Mouse (Mus musculus) hindbrain, embryonic 12.5 days (tissue): ENCODE data around the gene Fcgbp. TPM values are rescaled to one million over a fixed set of nuclear protein-coding genes. Genes with fewer than 3 reads are reported as not detected.
"Not testable (repeated sequence)": the region's sequence is repeated elsewhere in the genome, so short reads cannot be mapped to it uniquely, and the experiment has no call there.

ENCODE experiments used
- ATAC-seq: fragments of 200-750 bp; cut with Nextera tagmentation; 2 replicates; pipeline ENCODE4 v1.8.0; 2017; ENCODE audit warnings: moderate TSS enrichment; ENCODE audit not compliant: low FRiP score
- H3K27ac ChIP-seq: fragments of 300-500 bp; sonication (generic); 2 replicates; pipeline ENCODE4 v1.5.1; 2016; ENCODE audit warnings: mild to moderate bottlenecking
- H3K27me3 ChIP-seq: fragments of 300-500 bp; sonication (generic); 2 replicates; pipeline ENCODE4 v1.6.1; 2016; ENCODE audit warnings: mild to moderate bottlenecking
- H3K36me3 ChIP-seq: fragments of 300-500 bp; sonication (generic); 2 replicates; pipeline ENCODE4 v1.6.1; 2016; ENCODE audit warnings: mild to moderate bottlenecking
- H3K4me1 ChIP-seq: fragments of 300-500 bp; sonication (generic); 2 replicates; pipeline ENCODE4 v1.6.1; 2016
- H3K4me2 ChIP-seq: fragments of 300-500 bp; sonication (generic); replicated peaks from 2 replicates; pipeline ENCODE4 v1.6.1; 2016; ENCODE audit warnings: mild to moderate bottlenecking
- H3K4me3 ChIP-seq: fragments of 300-500 bp; sonication (generic); 2 replicates; pipeline ENCODE4 v1.5.1; 2016; ENCODE audit warnings: mild to moderate bottlenecking
- H3K9ac ChIP-seq: fragments of 300-500 bp; sonication (generic); 2 replicates; pipeline ENCODE4 v1.6.1; 2016; ENCODE audit warnings: mild to moderate bottlenecking, moderate library complexity
- H3K9me3 ChIP-seq: fragments of 300-500 bp; sonication (generic); replicated peaks from 2 replicates; pipeline ENCODE4 v1.6.1; 2016; ENCODE audit warnings: mild to moderate bottlenecking
- WGBS: fragments of 180-500 bp; shearing (Covaris S2); methylation state at CpG from one replicate; pipeline ENCODE4 v1.1.7; 2016; 5-methylcytosine and 5-hydroxymethylcytosine counted together
- polyA plus RNA-seq: library from polyadenylated mRNA; unstranded; fragments of >200 nt; fragmentation: Nextera tagmentation; extraction: Ambion mirVana; gene quantifications from 2 replicates; pipeline ENCODE4 v1.2.1, GENCODE M21; 2016

Fcgbp gene
- polyA plus RNA-seq, 1 experiment from 2014 or later: 0.31 TPM

GRCm38 (mm10) chr7:28099101-28099500 is 28.1 kb downstream of the Fcgbp start:
- H3K27ac ChIP-seq: no peak overlapping the region
- peaks cover 9% of the 10 kb centered on the region for H3K9me3 ChIP-seq
- no peak overlapping the region for H3K9ac ChIP-seq
- ATAC-seq: no peak
- no peak overlapping the region for H3K4me2 ChIP-seq
- H3K27me3 ChIP-seq: peaks cover 11% of the 10 kb centered on the region; the same call in 1 of the 2 replicates
- no peak overlapping the region for H3K4me3 ChIP-seq
- no peaks in the 10 kb centered on the region for H3K4me1 ChIP-seq
- WGBS: 94% methylated on average over 16 of the region's 16 CpGs
- H3K36me3 ChIP-seq: no peaks in the 10 kb centered on the region

GRCm38 (mm10) chr7:28100596-28101590 is 29.9 kb downstream of the Fcgbp start:
- H3K9ac ChIP-seq: no peak overlapping the region
- peaks cover 4% of the 10 kb centered on the region; the same call in 1 of the 2 replicates for H3K4me1 ChIP-seq
- H3K27me3 ChIP-seq: peaks cover 13% of the 10 kb centered on the region
- no peak for ATAC-seq
- H3K36me3 ChIP-seq: no peaks in the 10 kb centered on the region
- H3K4me2 ChIP-seq: no peak overlapping the region
- H3K9me3 ChIP-seq: peaks cover 9% of the 10 kb centered on the region
- 66% methylated on average over 17 of the region's 17 CpGs for WGBS
- H3K27ac ChIP-seq: no peak overlapping the region
- no peak overlapping the region for H3K4me3 ChIP-seq

GRCm38 (mm10) chr7:28102936-28103335 is 31.9 kb downstream of the Fcgbp start:
- not testable (repeated sequence) for ATAC-seq, H3K9me3 ChIP-seq, H3K4me1 ChIP-seq, H3K36me3 ChIP-seq, H3K4me3 ChIP-seq, H3K27ac ChIP-seq, H3K4me2 ChIP-seq, H3K9ac ChIP-seq
- WGBS: 55% methylated on average over 5 of the region's 5 CpGs
- peaks cover 13% of the 10 kb centered on the region for H3K27me3 ChIP-seq

- H3K27ac ChIP-seq: no peak overlapping the region
- no peak overlapping the region for H3K9ac ChIP-seq
- H3K27me3 ChIP-seq: peaks cover 13% of the 10 kb centered on the region
- H3K4me2 ChIP-seq: peak overlapping the region; percentile 41
- H3K4me3 ChIP-seq: peak overlapping the region; percentile 9
- no peaks in the 10 kb centered on the region for H3K9me3 ChIP-seq
- 7% methylated on average over 23 of the region's 23 CpGs for WGBS
- ATAC-seq: no peak
- no peaks in the 10 kb centered on the region for H3K36me3 ChIP-seq
- H3K4me1 ChIP-seq: peaks cover 4% of the 10 kb centered on the region; the same call in 1 of the 2 replicates
Measured at GRCm38 (mm10) chr7:28104670-28105069, 33.6 kb downstream of the Fcgbp start.

GRCm38 (mm10) chr7:28106241-28106640 is 35.2 kb downstream of the Fcgbp start:
- 91% methylated on average over 11 of the region's 11 CpGs for whole genome bisulfite sequencing
- peaks cover 13% of the 10 kb centered on the region for H3K27me3 ChIP-seq
- H3K4me3 ChIP-seq: no peak overlapping the region
- no peak overlapping the region for H3K4me2 ChIP-seq
- H3K27ac ChIP-seq: no peak overlapping the region
- no peaks in the 10 kb centered on the region for H3K36me3 ChIP-seq
- H3K9ac ChIP-seq: no peak overlapping the region
- no peaks in the 10 kb centered on the region for H3K9me3 ChIP-seq
- H3K4me1 ChIP-seq: peaks cover 4% of the 10 kb centered on the region; the same call in 1 of the 2 replicates
- ATAC-seq: no peak

GRCm38 (mm10) chr7:28114648-28115047 is 43.6 kb downstream of the Fcgbp start:
- no peak for ATAC-seq

GRCm38 (mm10) chr7:28129166-28129565 is 58.1 kb downstream of the Fcgbp start, which contains the start of gene 9530053A07Rik:
Gene 9530053A07Rik, plus strand, starts transcription at chr7:28129466.
- Histone ChIP-seq H3K27me3 (no peaks in the 10 kb centered on the region), H3K4me2 (no peak within 1 kb of the TSS), H3K4me3 (no peak within 1 kb of the TSS), H3K4me1 (no peaks in the 10 kb centered on the region), H3K9me3 (no peaks in the 10 kb centered on the region), H3K36me3 (no peaks in the 10 kb centered on the region), H3K9ac (no peak within 1 kb of the TSS), H3K27ac (no peak within 1 kb of the TSS)
- ATAC-seq: no peak
- 87% methylated on average over 5 of the region's 5 CpGs for WGBS

More at GRCm38 (mm10) chr7:28114648-28115047, 43.6 kb downstream of the Fcgbp start:
- H3K36me3 ChIP-seq: no peaks in the 10 kb centered on the region
- no peak overlapping the region for H3K9ac ChIP-seq
- 73% methylated on average over 2 of the region's 2 CpGs for WGBS
- no peaks in the 10 kb centered on the region for H3K4me1 ChIP-seq
- no peak overlapping the region for H3K27ac ChIP-seq
- no peak overlapping the region for H3K4me3 ChIP-seq
- H3K9me3 ChIP-seq: no peaks in the 10 kb centered on the region
- H3K27me3 ChIP-seq: no peaks in the 10 kb centered on the region
- no peak overlapping the region for H3K4me2 ChIP-seq

- H3K27ac ChIP-seq: no peak overlapping the region
- no peak overlapping the region for H3K9ac ChIP-seq
- H3K4me2 ChIP-seq: no peak overlapping the region
- no peak overlapping the region for H3K4me3 ChIP-seq
- no peaks in the 10 kb centered on the region for H3K9me3 ChIP-seq
- H3K36me3 ChIP-seq: no peaks in the 10 kb centered on the region
- 61% methylated on average over 5 of the region's 5 CpGs for WGBS
- ATAC-seq: no peak
- no peaks in the 10 kb centered on the region for H3K4me1 ChIP-seq
- no peaks in the 10 kb centered on the region; the same call in 1 of the 2 replicates for H3K27me3 ChIP-seq
Measured at GRCm38 (mm10) chr7:28137613-28138012, 66.6 kb downstream of the Fcgbp start.

GRCm38 (mm10) chr7:28148263-28148662 is 77.2 kb downstream of the Fcgbp start:
- WGBS: 19% methylated on average over 3 of the region's 3 CpGs
- H3K4me1 ChIP-seq: peaks cover 4% of the 10 kb centered on the region
- peak; percentile 71; the same call in 1 of the 2 replicates for ATAC-seq
- no peaks in the 10 kb centered on the region for H3K36me3 ChIP-seq
- H3K27me3 ChIP-seq: 0 out of 2 replicates have a peak, but pooled peaks cover 5% of the 10 kb centered on the region
- no peaks in the 10 kb centered on the region for H3K9me3 ChIP-seq
- H3K4me3 ChIP-seq: no peak overlapping the region
- no peak overlapping the region for H3K4me2 ChIP-seq
- H3K27ac ChIP-seq: no peak overlapping the region
- no peak overlapping the region for H3K9ac ChIP-seq

GRCm38 (mm10) chr7:28149841-28150240 is 78.8 kb downstream of the Fcgbp start:
- Histone ChIP-seq H3K4me2 (no peak overlapping the region), H3K9ac (no peak overlapping the region)
- WGBS: 93% methylated on average over 1 of the region's 1 CpGs

GRCm38 (mm10) chr7:28151584-28152221 is 80.7 kb downstream of the Fcgbp start:
- H3K9ac ChIP-seq: 0 out of 2 replicates have a peak overlapping the region, but pooled peaks have one; percentile 8

More at GRCm38 (mm10) chr7:28149841-28150240, 78.8 kb downstream of the Fcgbp start:
- H3K4me1 ChIP-seq: peaks cover 4% of the 10 kb centered on the region
- no peak for ATAC-seq
- H3K27ac ChIP-seq: no peak overlapping the region
- H3K27me3 ChIP-seq: 0 out of 2 replicates have a peak, but pooled peaks cover 5% of the 10 kb centered on the region
- H3K36me3 ChIP-seq: no peaks in the 10 kb centered on the region
- no peak overlapping the region for H3K4me3 ChIP-seq
- no peaks in the 10 kb centered on the region for H3K9me3 ChIP-seq

GRCm38 (mm10) chr7:28153595-28153994 is 82.6 kb downstream of the Fcgbp start:
- not testable (repeated sequence) for H3K27me3 ChIP-seq, H3K4me1 ChIP-seq, H3K9ac ChIP-seq, ATAC-seq, H3K4me3 ChIP-seq, H3K27ac ChIP-seq, H3K4me2 ChIP-seq, H3K36me3 ChIP-seq, H3K9me3 ChIP-seq
- 48% methylated on average over 5 of the region's 5 CpGs for WGBS

More at GRCm38 (mm10) chr7:28151584-28152221, 80.7 kb downstream of the Fcgbp start:
- Histone ChIP-seq H3K27me3 (no peaks in the 10 kb centered on the region), H3K4me3 (no peak overlapping the region), H3K9me3 (no peaks in the 10 kb centered on the region), H3K4me2 (no peak overlapping the region), H3K27ac (no peak overlapping the region), H3K4me1 (peaks cover 4% of the 10 kb centered on the region), H3K36me3 (no peaks in the 10 kb centered on the region)
- ATAC-seq: no peak
- WGBS: 18% methylated on average over 13 of the region's 13 CpGs
